Mouse (Mus musculus) liver, adult 2 months (tissue): ENCODE data around the gene Brca2. TPM values are rescaled to one million over a fixed set of nuclear protein-coding genes. Genes with fewer than 3 reads are reported as not detected.

Experiments used
- DNase-seq: peaks from one replicate; pipeline ENCODE4 v3.0.0-alpha.2; 2011; ENCODE audit warnings: low read depth, low spot score; ENCODE audit errors: extremely low read depth
- H3K27ac ChIP-seq: fragments of 200-500 bp; replicated peaks from 2 replicates; pipeline ENCODE4 v1.5.1; 2012; ENCODE audit warnings: low read depth, mild to moderate bottlenecking, control low read depth, inconsistent platforms, low read length; ENCODE audit not compliant: insufficient read depth
- H3K27me3 ChIP-seq: fragments of 200-500 bp; 2 replicates; pipeline ENCODE4 v1.6.1; 2012; ENCODE audit warnings: mild to moderate bottlenecking, moderate library complexity, low read length, inconsistent platforms; ENCODE audit not compliant: control insufficient read depth, insufficient read depth
- H3K36me3 ChIP-seq: fragments of 200-500 bp; 2 replicates; pipeline ENCODE4 v1.6.1; 2012; ENCODE audit warnings: low read length, inconsistent platforms; ENCODE audit not compliant: control insufficient read depth, insufficient read depth
- H3K4me1 ChIP-seq: fragments of 200-500 bp; 2 replicates; pipeline ENCODE4 v1.6.1; 2011; ENCODE audit warnings: low read length; ENCODE audit not compliant: control insufficient read depth, insufficient read depth
- H3K4me3 ChIP-seq: fragments of 200-500 bp; 2 replicates; pipeline ENCODE4 v1.5.1; 2011; ENCODE audit warnings: low read depth, mild to moderate bottlenecking, control low read depth, low read length, moderate library complexity; ENCODE audit not compliant: insufficient read depth
- H3K79me2 ChIP-seq: fragments of 200-500 bp; 2 replicates; pipeline ENCODE4 v1.6.1; 2012; ENCODE audit warnings: inconsistent platforms, mild to moderate bottlenecking, low read length, moderate library complexity; ENCODE audit not compliant: control insufficient read depth, insufficient read depth
- H3K9ac ChIP-seq: fragments of 200-500 bp; 2 replicates; pipeline ENCODE4 v1.6.1; 2012; ENCODE audit warnings: low read depth, mild to moderate bottlenecking, control low read depth, inconsistent platforms, low read length
- CTCF ChIP-seq: fragments of 200-500 bp; IDR thresholded peaks from 2 replicates; pipeline ENCODE4 v1.5.1; 2011; ENCODE audit warnings: low read depth, low read length, control low read depth
- POLR2A ChIP-seq: fragments of 200-500 bp; IDR thresholded peaks from 2 replicates; pipeline ENCODE4 v1.6.1; 2011; ENCODE audit warnings: low read length, control low read depth; ENCODE audit not compliant: insufficient read depth; ENCODE audit errors: extremely low read depth
- WGBS: fragments of 180-500 bp; shearing (Covaris S2); methylation state at CpG from one replicate; pipeline ENCODE4 v1.1.7; 2018; 5-methylcytosine and 5-hydroxymethylcytosine counted together
- polyA plus RNA-seq: library from polyadenylated mRNA; depleted of rRNA; stranded (reverse); fragments of >200 nt; gene quantifications from 2 replicates; pipeline ENCODE4 v1.2.3, GENCODE M21; 2012; rRNA removed
- total RNA-seq: library from RNA; depleted of rRNA; stranded (reverse); fragments of >200 nt; gene quantifications from 2 replicates; pipeline ENCODE4 v1.2.3, GENCODE M21; 2014; rRNA removed

Gene Brca2
- total and polyA plus RNA-seq, 2 experiments = 0.86 to 3.2 TPM

DNA sequence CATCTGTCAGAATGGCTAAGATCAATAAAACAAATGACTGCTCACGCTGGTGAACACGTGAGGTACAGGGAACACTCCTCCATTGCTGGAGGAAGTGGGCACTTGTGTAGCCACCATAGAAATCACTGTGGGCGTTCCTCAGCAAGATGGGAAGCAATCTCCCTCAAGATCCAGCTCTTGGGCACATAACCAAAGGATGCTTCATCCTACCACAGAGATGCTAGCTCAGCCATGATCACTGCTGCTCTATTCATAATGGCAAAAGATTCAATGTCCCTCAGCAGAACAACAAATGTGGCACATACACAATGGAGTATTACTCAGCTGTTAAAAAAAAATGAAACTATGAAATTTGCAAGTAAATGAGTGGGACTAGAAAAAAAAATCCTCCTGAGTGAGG, 94.3 kb downstream of the Brca2 start:
- no peaks in the 10 kb centered on the region for H3K27me3 ChIP-seq
- H3K4me1 ChIP-seq = peaks cover 2% of the 10 kb centered on the region; the same call in 1 of the 2 replicates
- DNase-seq = no peak
- no peak overlapping the region for H3K4me3 ChIP-seq
- TF ChIP-seq POLR2A (no peak), CTCF (no peak)
- H3K79me2 ChIP-seq = no peaks in the 10 kb centered on the region
- no peak overlapping the region for H3K27ac ChIP-seq
- no peak overlapping the region for H3K9ac ChIP-seq
- 0 out of 2 replicates have a peak, but pooled peaks cover 2% of the 10 kb centered on the region for H3K36me3 ChIP-seq
- 75% methylated on average over 3 of the region's 3 CpGs for WGBS

DNA sequence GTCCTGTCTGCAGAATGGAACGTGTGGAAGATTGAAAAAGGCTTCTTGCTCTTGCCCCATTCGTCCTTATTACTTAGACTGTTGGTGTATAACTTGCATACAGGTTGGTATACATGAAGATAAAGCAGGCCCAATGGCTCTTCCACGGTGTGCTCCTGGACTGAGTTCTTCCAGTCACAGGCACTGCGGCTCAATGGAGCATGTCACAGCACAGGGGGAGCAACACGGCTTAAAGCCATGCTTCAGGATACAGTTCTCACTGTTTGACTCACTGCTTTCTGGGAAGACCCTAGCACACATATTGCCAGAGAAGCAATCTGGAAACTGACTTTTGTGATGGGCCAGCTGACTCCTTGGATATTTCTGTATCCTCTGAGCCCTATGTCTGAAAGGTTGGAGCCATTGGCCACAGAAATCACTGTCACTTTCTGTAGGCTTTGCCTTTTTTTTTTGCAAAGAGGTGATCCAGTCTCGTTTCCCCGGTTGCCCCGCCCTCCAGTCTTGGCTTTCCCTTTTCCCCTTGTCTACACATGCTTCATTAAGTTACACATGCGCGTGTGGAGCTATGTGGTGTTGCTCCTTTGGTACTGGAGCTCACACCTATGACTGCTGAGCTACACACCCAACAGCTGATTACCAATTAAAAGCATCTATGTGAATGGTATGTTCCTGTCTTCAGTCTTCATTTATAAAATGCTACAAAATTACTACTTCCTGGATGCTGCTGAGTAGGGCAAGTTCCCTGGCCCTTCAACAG, 96.3 kb downstream of the Brca2 start:
- Histone ChIP-seq H3K36me3 (no peaks in the 10 kb centered on the region), H3K4me1 (peaks cover 2% of the 10 kb centered on the region; the same call in 1 of the 2 replicates), H3K79me2 (no peaks in the 10 kb centered on the region), H3K4me3 (no peak overlapping the region), H3K9ac (no peak overlapping the region), H3K27me3 (no peaks in the 10 kb centered on the region), H3K27ac (no peak overlapping the region)
- 93% methylated on average over 10 of the region's 10 CpGs for WGBS
- DNase-seq = no peak
- TF ChIP-seq CTCF (no peak), POLR2A (no peak)

Other genes with a start within 250 kb of the Brca2 start
- not detected in 2 replicates for gene Zar1l, start 4.5 kb upstream of the Brca2 start, total RNA-seq
- gene Zar1l, start 4.5 kb upstream of the Brca2 start, polyA plus RNA-seq = not detected in 2 replicates
- 81.9 and 90.1 TPM in 2 replicates for gene N4bp2l1, start 74.6 kb downstream of the Brca2 start, total RNA-seq
- 48.2 and 64.9 TPM in 2 replicates for gene N4bp2l1, start 74.6 kb downstream of the Brca2 start, polyA plus RNA-seq
- gene N4bp2l2, start 143.6 kb downstream of the Brca2 start, total RNA-seq = 32.0 and 60.5 TPM in 2 replicates
- 5.1 and 6.9 TPM in 2 replicates for gene N4bp2l2, start 143.6 kb downstream of the Brca2 start, polyA plus RNA-seq
- 12.4 and 16.2 TPM in 2 replicates for gene Pds5b, start 151.1 kb downstream of the Brca2 start, total RNA-seq
- gene Pds5b, start 151.1 kb downstream of the Brca2 start, polyA plus RNA-seq = 1.2 and 1.6 TPM in 2 replicates